Mouse (Mus musculus) embryonic stem cell, embryonic (primary cell): ENCODE data around the gene Fbf1.

Source experiments
- CTCF ChIA-PET, 4 experiments: fragments of 300-600 bp in 2 of 4; fragments of 350-600 bp in 2 of 4; sonication (Branson Sonifier 250); formaldehyde crosslinking; loops; one replicate each; lab custom pipeline; 2022; ENCODE audit warnings: inconsistent platforms in 2 of 4; lab: Charles Lee
- POLR2A ChIA-PET, 4 experiments: fragments of 300-600 bp in 2 of 4; fragments of 350-600 bp in 2 of 4; sonication (Branson Sonifier 250); formaldehyde crosslinking; loops; one replicate each; lab custom pipeline; 2022; ENCODE audit warnings: antibody characterized with exemption in 4 of 4, inconsistent platforms in 1 of 4; lab: Charles Lee

The Fbf1 gene

GRCm38 (mm10) chr11:116100385-116100784 is 67.6 kb downstream of the Fbf1 start:
- ChIA-PET CTCF (interaction anchor here in 1 of 4 experiments (1.0 to 1.1 kb wide), 2 partner anchors 9 to 12 kb away, joined by 3 to 5 read pairs; no protein-coding TSS in a partner anchor), POLR2A (interaction anchor here in 2 of 4 experiments (0.6 to 3.4 kb wide), 5 partner anchors 9 to 473 kb away, joined by 3 to 19 read pairs (median 3); partner anchors contain the start of gene Mrpl38 (in 1 of the 2))

- POLR2A ChIA-PET, result interaction anchor here in 3 of 4 experiments (0.6 to 3.4 kb wide), 14 partner anchors 8 to 333 kb away, joined by 3 to 19 read pairs (median 4); partner anchors contain the start of gene Mrpl38 (in 1 of the 3)
- CTCF ChIA-PET, result interaction anchor here in 1 of 4 experiments (0.6 to 1.1 kb wide), 3 partner anchors 10 to 229 kb away, joined by 3 to 5 read pairs (median 3); no protein-coding TSS in a partner anchor
Measured at GRCm38 (mm10) chr11:116099462-116099861, 68.5 kb downstream of the Fbf1 start.

- ChIA-PET POLR2A (interaction anchor here in 3 of 4 experiments (0.6 to 3.4 kb wide), 18 partner anchors 8 to 486 kb away, joined by 3 to 19 read pairs (median 4); partner anchors contain the start of genes Mif4gd (in 1 of the 3), Mrpl38 (in 1 of the 3) and Wbp2 (in 1 of the 3)), CTCF (interaction anchor here in 2 of 4 experiments (0.5 to 2.8 kb wide), 6 partner anchors 8 to 228 kb away, joined by 3 to 10 read pairs (median 3); partner anchors contain the start of gene Mrpl38 (in 1 of the 2))
Measured at GRCm38 (mm10) chr11:116098711-116099460, 69.1 kb downstream of the Fbf1 start.

- ChIA-PET POLR2A (interaction anchor here in 3 of 4 experiments (0.6 to 3.1 kb wide), 16 partner anchors 9 to 927 kb away, joined by 3 to 11 read pairs (median 4); partner anchors contain the start of gene Wbp2 (in 1 of the 3)), CTCF (interaction anchor here (0.6 to 2.8 kb wide), 20 partner anchors 9 to 405 kb away, joined by 3 to 10 read pairs (median 3); partner anchors contain the start of gene Mrpl38 (in 2 of the 4))
Measured at GRCm38 (mm10) chr11:116096213-116097108, 71.5 kb downstream of the Fbf1 start.

GRCm38 (mm10) chr11:116095573-116095972 is 72.4 kb downstream of the Fbf1 start:
- ChIA-PET CTCF (interaction anchor here in 2 of 4 experiments (0.6 to 1.2 kb wide), 3 partner anchors 10 to 38 kb away, joined by 3 to 6 read pairs (median 3); no protein-coding TSS in a partner anchor), POLR2A (interaction anchor here in 1 of 4 experiments (2.5 to 3.1 kb wide), 2 partner anchors 9 to 71 kb away, joined by 10 to 11 read pairs; partner anchors contain the start of gene Wbp2)

- POLR2A ChIA-PET, result interaction anchor here in 3 of 4 experiments (0.6 to 1.3 kb wide), 16 partner anchors 8 to 480 kb away, joined by 3 to 8 read pairs (median 3); partner anchors contain the start of gene Mrpl38 (in 1 of the 3)
- CTCF ChIA-PET, result interaction anchor here in 1 of 4 experiments (0.9 to 1.4 kb wide), 4 partner anchors 8 to 154 kb away, joined by 3 to 6 read pairs (median 4); no protein-coding TSS in a partner anchor
Measured at GRCm38 (mm10) chr11:116093771-116094565, 74.0 kb downstream of the Fbf1 start.

GRCm38 (mm10) chr11:116092959-116093358 is 75.0 kb downstream of the Fbf1 start:
- ChIA-PET CTCF (interaction anchor here in 1 of 4 experiments (0.9 to 1.4 kb wide), 4 partner anchors 9 to 153 kb away, joined by 3 to 6 read pairs (median 4); no protein-coding TSS in a partner anchor), POLR2A (interaction anchor here in 2 of 4 experiments (0.5 to 1.3 kb wide), 9 partner anchors 10 to 286 kb away, joined by 3 to 8 read pairs (median 5); partner anchors contain the start of gene Mrpl38 (in 1 of the 2))
